Mouse (Mus musculus) cerebellum, postnatal 36 days (tissue): ENCODE data around the gene Gm44503.

ENCODE experiments used
- DNase-seq, 2 experiments: peaks; one replicate each; pipeline ENCODE4 v3.0.0; 2021 to 2022; ENCODE audit warnings: mixed read lengths in 2 of 2

Gene Gm44503

GRCm38 (mm10) chr9:72958521-72959450, at the start of gene Gm44503, which contains the start of gene Dyx1c1:
Gene Gm44503, plus strand, starts transcription at chr9:72958852.
Gene Dyx1c1, plus strand, starts transcription at chr9:72958785.
- DNase-seq: peak; percentile 59 to 68

GRCm38 (mm10) chr9:72911381-72911780, 47.3 kb upstream of the Gm44503 start:
- DNase-seq: no peak

- DNase-seq: no peak
These were observed 45.1 kb upstream of the Gm44503 start for GRCm38 (mm10) chr9:72913551-72913950.

- no peak for DNase-seq
These were observed 42.9 kb upstream of the Gm44503 start for GRCm38 (mm10) chr9:72915728-72916127.

- no peak for DNase-seq
These were observed 35.6 kb upstream of the Gm44503 start for GRCm38 (mm10) chr9:72923068-72923467.

GRCm38 (mm10) chr9:72925021-72925934, 33.4 kb upstream of the Gm44503 start, which contains the start of gene Pygo1:
Gene Pygo1, plus strand, starts transcription at chr9:72925645.
- peak; percentile 35 to 36 for DNase-seq

GRCm38 (mm10) chr9:72925935-72926258, 32.8 kb upstream of the Gm44503 start:
- no peak for DNase-seq

GRCm38 (mm10) chr9:72931166-72931790, 27.4 kb upstream of the Gm44503 start:
- DNase-seq: no peak

GRCm38 (mm10) chr9:72935309-72935708, 23.3 kb upstream of the Gm44503 start:
- no peak for DNase-seq

- no peak for DNase-seq
These were observed 22.4 kb upstream of the Gm44503 start for GRCm38 (mm10) chr9:72936301-72936700.

GRCm38 (mm10) chr9:72943424-72943823, 15.2 kb upstream of the Gm44503 start:
- DNase-seq: no peak

- DNase-seq: no peak
These were observed 14.4 kb upstream of the Gm44503 start for GRCm38 (mm10) chr9:72944286-72944685.

- DNase-seq: no peak
These were observed 11.6 kb upstream of the Gm44503 start for GRCm38 (mm10) chr9:72947010-72947409.

GRCm38 (mm10) chr9:72949572-72949971, 9.1 kb upstream of the Gm44503 start:
- no peak for DNase-seq

GRCm38 (mm10) chr9:72954746-72955145, 3.9 kb upstream of the Gm44503 start:
- no peak for DNase-seq

- DNase-seq: peak; percentile 40 to 45
These were observed 3.1 kb upstream of the Gm44503 start for GRCm38 (mm10) chr9:72955546-72955945.

GRCm38 (mm10) chr9:72961346-72961745, 2.7 kb downstream of the Gm44503 start:
- no peak for DNase-seq

- DNase-seq: no peak
These were observed 3.3 kb downstream of the Gm44503 start for GRCm38 (mm10) chr9:72961959-72962358.

- DNase-seq: peak; percentile 31 to 46
These were observed 9.9 kb downstream of the Gm44503 start for GRCm38 (mm10) chr9:72968349-72969061.

GRCm38 (mm10) chr9:72969874-72970273, 11.2 kb downstream of the Gm44503 start:
- DNase-seq: no peak

- DNase-seq: no peak
These were observed 13.8 kb downstream of the Gm44503 start for GRCm38 (mm10) chr9:72972435-72972834.

- DNase-seq: no peak
These were observed 14.3 kb downstream of the Gm44503 start for GRCm38 (mm10) chr9:72972984-72973383.
